Mouse (Mus musculus) lung, embryonic 14.5 days (tissue): ENCODE results near the gene Cct2. TPM values are rescaled to one million over a fixed set of nuclear protein-coding genes. Genes with fewer than 3 reads are reported as not detected.
"Not testable (repeated sequence)": the region's sequence is repeated elsewhere in the genome, so short reads cannot be mapped to it uniquely, and the experiment has no call there.

Experiments
- ATAC-seq: fragments of 200-750 bp; cut with Nextera tagmentation; 2 replicates; pipeline ENCODE4 v1.8.0; 2017; ENCODE audit warnings: mild to moderate bottlenecking, moderate TSS enrichment, moderate library complexity; ENCODE audit not compliant: insufficient read depth
- DNase-seq: peaks from one replicate; pipeline ENCODE4 v3.0.0-alpha.2; 2015
- H3K27ac ChIP-seq: fragments of 300-500 bp; sonication (generic); 2 replicates; pipeline ENCODE4 v1.5.1; 2014; ENCODE audit warnings: low read depth, mild to moderate bottlenecking, moderate library complexity
- H3K27me3 ChIP-seq: fragments of 300-500 bp; sonication (generic); 2 replicates; pipeline ENCODE4 v1.6.1; 2014; ENCODE audit warnings: low read length, control low read depth; ENCODE audit not compliant: insufficient read depth
- H3K36me3 ChIP-seq: fragments of 300-500 bp; sonication (generic); 2 replicates; pipeline ENCODE4 v1.6.1; 2014; ENCODE audit warnings: control low read depth; ENCODE audit not compliant: insufficient read depth
- H3K4me1 ChIP-seq: fragments of 300-500 bp; sonication (generic); 2 replicates; pipeline ENCODE4 v1.6.1; 2014; ENCODE audit warnings: antibody characterized with exemption, control low read depth; ENCODE audit not compliant: insufficient read depth
- H3K4me2 ChIP-seq: fragments of 300-500 bp; sonication (generic); 2 replicates; pipeline ENCODE4 v1.6.1; 2014; ENCODE audit warnings: mild to moderate bottlenecking
- H3K4me3 ChIP-seq: fragments of 300-500 bp; sonication (generic); 2 replicates; pipeline ENCODE4 v1.5.1; 2014; ENCODE audit warnings: low read depth, low read length
- H3K9ac ChIP-seq: fragments of 300-500 bp; sonication (generic); 2 replicates; pipeline ENCODE4 v1.6.1; 2014
- H3K9me3 ChIP-seq: fragments of 300-500 bp; sonication (generic); 2 replicates; pipeline ENCODE4 v1.6.1; 2016; ENCODE audit warnings: low read depth, low read length, control low read depth
- CTCF ChIP-seq: IDR thresholded peaks from 2 replicates; pipeline ENCODE4 v1.5.1; 2016; ENCODE audit warnings: antibody characterized with exemption, low read depth
- WGBS: fragments of 180-500 bp; shearing (Covaris S2); extraction: QIAGEN DNeasy Blood & Tissue Kit; methylation state at CpG from one replicate; pipeline ENCODE4 v1.1.7; 2014; 5-methylcytosine and 5-hydroxymethylcytosine counted together
- polyA plus RNA-seq: library from polyadenylated mRNA; unstranded; fragments of >200 nt; fragmentation: Nextera tagmentation; extraction: Ambion mirVana; gene quantifications from 2 replicates; pipeline ENCODE4 v1.2.1, GENCODE M21; 2014

Cct2 gene
- polyA plus RNA-seq, 1 experiment from 2014 or later = 283 TPM

DNA sequence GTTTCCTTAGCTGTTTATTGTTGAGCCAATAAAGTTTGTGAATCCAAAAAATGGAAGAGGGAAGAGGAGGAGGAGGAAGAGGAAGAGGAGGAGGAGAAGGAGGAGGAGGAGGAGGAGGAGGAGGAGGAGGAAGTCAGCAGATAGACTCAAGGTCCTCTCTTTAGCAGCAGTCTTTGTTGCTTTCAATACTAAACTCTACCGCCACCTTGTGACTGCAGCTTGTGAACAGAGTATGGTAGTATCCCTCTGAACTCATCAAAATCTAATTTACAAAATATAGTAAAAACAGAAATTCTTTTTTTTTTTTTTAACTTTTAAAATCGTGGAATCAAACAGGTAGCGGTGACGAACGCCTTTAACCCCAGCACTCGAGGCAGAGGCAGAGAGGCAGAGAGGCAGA, 23.3 kb downstream of the Cct2 start:
- 68% methylated on average over 6 of the region's 6 CpGs for WGBS
- no peak overlapping the region for H3K4me2 ChIP-seq
- no peaks in the 10 kb centered on the region for H3K36me3 ChIP-seq
- peak; percentile 53 for TF ChIP-seq CTCF
- ATAC-seq = no peak
- no peak overlapping the region for H3K9ac ChIP-seq
- H3K27me3 ChIP-seq = peaks cover under 1% of the 10 kb centered on the region; the same call in 1 of the 2 replicates
- H3K4me3 ChIP-seq = no peak overlapping the region
- peak; percentile 79 for DNase-seq
- no peak overlapping the region for H3K27ac ChIP-seq
- peaks cover 3% of the 10 kb centered on the region; the same call in 1 of the 2 replicates for H3K4me1 ChIP-seq
- H3K9me3 ChIP-seq = no peaks in the 10 kb centered on the region

DNA sequence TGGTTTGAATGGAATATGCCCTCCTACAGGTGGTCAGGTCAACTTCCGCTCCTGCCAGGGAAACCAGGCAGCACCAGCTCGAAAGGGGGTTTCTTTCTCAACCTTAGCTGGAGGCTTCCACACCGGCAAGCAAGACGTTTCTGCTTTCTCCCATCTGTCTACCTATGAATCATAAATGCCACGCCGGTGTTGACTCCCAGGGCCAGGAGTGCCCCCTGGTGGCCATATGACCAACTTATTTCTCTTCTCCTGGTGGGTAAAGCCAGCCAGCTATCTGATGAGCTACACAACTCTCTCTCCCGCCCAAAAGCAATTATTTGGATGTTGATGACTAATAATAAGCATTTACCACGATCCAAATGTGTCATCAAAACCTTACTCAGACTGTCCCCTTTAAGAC, 29.8 kb downstream of the Cct2 start:
- DNase-seq = peak; percentile 90
- no peak overlapping the region for H3K9ac ChIP-seq
- peak; percentile 87 for TF ChIP-seq CTCF
- H3K4me1 ChIP-seq = no peaks in the 10 kb centered on the region
- no peak overlapping the region for H3K4me2 ChIP-seq
- no peak overlapping the region for H3K27ac ChIP-seq
- no peaks in the 10 kb centered on the region for H3K9me3 ChIP-seq
- H3K4me3 ChIP-seq = no peak overlapping the region
- WGBS = 19% methylated on average over 8 of the region's 8 CpGs
- no peaks in the 10 kb centered on the region for H3K27me3 ChIP-seq
- ATAC-seq = no peak
- no peaks in the 10 kb centered on the region for H3K36me3 ChIP-seq

DNA sequence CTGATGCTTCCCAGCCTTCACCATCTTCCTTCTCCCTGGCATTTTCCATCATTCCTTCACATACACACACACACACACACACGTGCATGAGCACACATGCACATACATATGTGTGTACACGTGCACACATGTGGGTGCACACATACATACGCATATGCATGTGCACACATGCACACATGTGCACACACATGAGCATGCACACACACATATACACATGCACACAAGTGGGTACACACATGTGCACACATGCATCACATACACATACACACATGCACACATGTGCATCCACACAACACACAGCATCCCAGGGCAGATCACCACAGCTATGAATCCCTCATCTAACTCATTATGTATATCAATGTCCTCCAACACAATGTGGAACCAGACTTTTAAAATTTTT, 32.5 kb downstream of the Cct2 start:
- H3K4me3 ChIP-seq = no peak overlapping the region
- no peaks in the 10 kb centered on the region for H3K27me3 ChIP-seq
- H3K4me2 ChIP-seq = no peak overlapping the region
- WGBS = 89% methylated on average over 3 of the region's 3 CpGs
- no peaks in the 10 kb centered on the region for H3K4me1 ChIP-seq
- no peaks in the 10 kb centered on the region for H3K9me3 ChIP-seq
- no peak overlapping the region for H3K27ac ChIP-seq
- no peak overlapping the region for H3K9ac ChIP-seq
- H3K36me3 ChIP-seq = no peaks in the 10 kb centered on the region
- ATAC-seq = no peak
- no peak for DNase-seq
- TF ChIP-seq CTCF = no peak

DNA sequence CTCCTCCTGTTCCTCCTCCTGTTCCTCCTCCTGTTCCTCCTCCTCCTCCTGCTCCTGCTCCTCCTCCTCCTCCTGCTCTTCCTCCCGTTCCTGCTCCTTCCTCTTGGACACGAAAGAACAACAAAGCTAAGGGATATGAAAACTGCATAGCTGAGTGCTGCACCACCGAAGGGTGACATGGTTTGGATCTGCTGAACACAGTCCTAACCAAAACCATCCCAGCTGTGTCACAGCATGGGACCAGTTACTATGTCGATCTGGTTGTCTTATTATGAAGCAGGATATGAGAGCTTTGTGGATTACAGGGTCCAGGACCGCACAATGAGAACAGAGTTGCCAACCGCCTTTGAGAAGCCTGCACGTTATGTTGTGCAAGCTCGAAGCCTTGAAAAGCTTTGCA, 37.4 kb downstream of the Cct2 start:
- Histone ChIP-seq H3K36me3 (no peaks in the 10 kb centered on the region), H3K27ac (no peak overlapping the region), H3K9me3 (no peaks in the 10 kb centered on the region), H3K4me3 (no peak overlapping the region), H3K4me1 (peaks cover 11% of the 10 kb centered on the region; the same call in 1 of the 2 replicates), H3K9ac (no peak overlapping the region), H3K4me2 (no peak overlapping the region), H3K27me3 (0 out of 2 replicates have a peak, but pooled peaks cover 2% of the 10 kb centered on the region)
- no peak for DNase-seq
- no peak for TF ChIP-seq CTCF
- 75% methylated on average over 8 of the region's 8 CpGs for WGBS
- no peak for ATAC-seq

DNA sequence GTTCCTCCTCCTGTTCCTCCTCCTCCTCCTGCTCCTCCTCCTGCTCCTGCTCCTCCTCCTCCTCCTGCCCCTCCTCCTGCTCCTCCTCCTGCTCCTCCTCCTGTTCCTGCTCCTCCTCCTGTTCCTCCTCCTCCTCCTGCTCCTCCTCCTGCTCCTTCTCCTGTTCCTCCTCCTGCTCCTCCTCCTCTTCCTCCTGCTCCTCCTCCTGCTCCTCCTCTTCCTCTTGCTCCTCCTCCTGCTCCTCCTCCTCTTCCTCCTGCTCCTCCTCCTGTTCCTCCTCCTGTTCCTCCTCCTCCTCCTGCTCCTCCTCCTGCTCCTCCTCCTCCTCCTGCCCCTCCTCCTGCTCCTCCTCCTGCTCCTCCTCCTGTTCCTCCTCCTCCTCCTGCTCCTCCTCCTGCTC, 37.8 kb downstream of the Cct2 start:
- peaks cover 14% of the 10 kb centered on the region; the same call in 1 of the 2 replicates for H3K4me1 ChIP-seq
- H3K4me2 ChIP-seq, H3K9ac ChIP-seq, H3K27me3 ChIP-seq, DNase-seq, H3K27ac ChIP-seq, H3K36me3 ChIP-seq, H3K4me3 ChIP-seq, H3K9me3 ChIP-seq, ATAC-seq: not testable (repeated sequence)

DNA sequence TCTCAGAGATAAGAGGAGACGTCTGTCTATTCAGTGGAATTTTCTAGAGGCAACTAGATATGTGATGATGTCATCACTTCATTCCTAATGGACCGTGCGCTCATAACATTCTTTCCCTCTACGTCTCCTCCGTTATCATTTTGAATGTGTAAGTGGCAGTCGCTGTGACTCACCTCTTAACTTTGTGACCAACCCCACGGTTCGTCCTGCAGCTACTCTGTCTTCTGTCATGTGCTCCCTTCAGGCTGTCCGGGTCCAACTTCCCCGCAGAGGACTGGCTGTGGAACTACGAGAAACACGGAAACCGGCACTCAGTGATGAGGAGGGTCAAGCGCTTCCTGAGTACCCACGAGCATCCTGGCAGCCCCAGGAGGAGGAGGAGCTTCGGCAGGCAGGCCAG, 39.9 kb downstream of the Cct2 start:
- peak; percentile 48; the same call in 1 of the 2 replicates for ATAC-seq
- Histone ChIP-seq H3K4me1 (peaks cover 14% of the 10 kb centered on the region; the same call in 1 of the 2 replicates), H3K9me3 (no peaks in the 10 kb centered on the region), H3K4me3 (peak overlapping the region; percentile 24), H3K27me3 (0 out of 2 replicates have a peak, but pooled peaks cover 2% of the 10 kb centered on the region), H3K9ac (no peak overlapping the region; the same call in 1 of the 2 replicates), H3K36me3 (no peaks in the 10 kb centered on the region), H3K27ac (no peak overlapping the region), H3K4me2 (peak overlapping the region; percentile 58)
- no peak for TF ChIP-seq CTCF
- WGBS = 18% methylated on average over 16 of the region's 16 CpGs
- peak; percentile 42 for DNase-seq

DNA sequence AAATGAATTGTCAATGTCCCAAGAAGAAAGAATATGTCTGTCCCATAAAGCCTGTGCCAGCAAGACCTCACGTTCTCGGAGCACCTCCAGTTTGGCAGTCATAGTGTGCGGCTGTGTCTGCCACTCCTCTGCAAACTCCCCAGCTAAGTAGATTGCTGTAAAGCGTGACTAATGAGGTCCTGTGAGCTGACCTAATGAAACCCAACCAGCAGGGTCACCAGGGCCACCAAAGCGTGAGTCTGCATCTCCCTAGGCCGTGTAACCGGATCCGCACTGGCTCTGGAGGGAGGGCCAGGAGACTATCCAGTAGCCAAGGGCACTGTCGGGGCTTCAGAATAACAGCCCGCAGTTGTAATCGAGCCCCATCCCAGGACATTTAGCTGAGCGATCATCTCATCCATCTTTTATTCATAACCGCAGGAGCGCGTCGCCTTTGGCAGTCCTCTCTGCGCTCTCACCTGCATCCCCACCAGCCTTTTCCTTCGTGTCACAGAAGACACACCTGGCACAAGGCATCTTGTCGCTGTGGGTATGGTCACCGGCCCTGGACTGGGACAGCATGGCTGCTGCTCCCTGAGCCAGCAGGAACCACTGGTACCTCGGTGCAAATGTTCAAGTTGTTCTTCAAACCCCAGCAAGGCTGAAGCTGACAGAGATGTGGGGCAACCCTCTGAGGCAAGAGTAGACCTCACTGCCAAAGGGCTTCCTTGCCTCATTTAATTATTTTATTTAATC, 42.4 kb downstream of the Cct2 start:
- H3K36me3 ChIP-seq = no peaks in the 10 kb centered on the region
- ATAC-seq (peak; percentile 54; the same call in 1 of the 2 replicates), DNase-seq (no peak)
- no peak overlapping the region for H3K27ac ChIP-seq
- no peaks in the 10 kb centered on the region for H3K9me3 ChIP-seq
- H3K4me3 ChIP-seq = no peak overlapping the region
- peaks cover 14% of the 10 kb centered on the region; the same call in 1 of the 2 replicates for H3K4me1 ChIP-seq
- TF ChIP-seq CTCF = no peak
- WGBS = 18% methylated on average over 21 of the region's 21 CpGs
- H3K27me3 ChIP-seq = 0 out of 2 replicates have a peak, but pooled peaks cover 2% of the 10 kb centered on the region
- no peak overlapping the region for H3K4me2 ChIP-seq
- no peak overlapping the region for H3K9ac ChIP-seq
